Mouse (Mus musculus) retina, postnatal 7 days (tissue): ENCODE measurements around the gene Senp5.

Source experiments
- DNase-seq: peaks from one replicate; pipeline ENCODE4 v3.0.0-alpha.2; 2012; ENCODE audit warnings: low read depth, low spot score

Senp5 gene

DNA sequence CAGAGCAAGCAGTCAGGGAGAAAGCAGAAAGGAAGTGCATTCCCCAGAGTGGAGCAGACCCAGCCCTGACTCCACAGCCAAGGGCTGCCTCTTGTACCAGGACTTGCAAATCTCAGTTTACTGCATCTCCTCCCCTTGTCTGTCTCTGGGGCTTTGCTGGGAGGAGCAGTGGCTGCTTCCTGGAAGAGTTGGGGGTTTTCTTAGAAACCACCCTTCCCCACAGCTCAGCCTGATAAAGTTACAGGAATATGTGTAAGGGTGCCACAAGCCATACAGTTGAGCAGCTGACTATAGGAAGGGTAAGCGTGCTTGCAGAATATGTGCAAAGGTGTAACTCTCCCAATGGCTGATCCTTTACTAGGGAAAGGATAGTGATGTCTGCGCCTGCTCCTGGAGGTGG lies 62.5 kb downstream of the Senp5 start:
- no peak for DNase-seq

DNA sequence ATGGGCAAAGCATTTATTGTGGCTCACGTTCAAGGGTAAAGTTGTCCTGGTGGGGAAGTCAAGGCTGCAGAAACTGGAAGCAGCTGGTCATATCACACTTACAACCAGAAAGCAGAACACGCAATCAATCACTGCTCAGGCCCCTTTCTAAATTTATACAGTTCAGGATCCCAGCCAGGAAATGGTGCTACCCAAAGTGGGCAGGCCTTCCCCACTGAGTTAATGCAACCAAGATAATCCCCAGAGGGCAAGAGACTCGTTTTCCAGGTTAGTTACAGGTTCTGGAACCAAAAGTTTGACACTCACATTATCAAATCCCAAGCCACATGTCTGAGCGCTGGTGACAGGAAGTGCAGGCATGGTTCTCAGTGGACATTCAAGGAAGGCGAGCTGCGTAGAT lies 64.2 kb downstream of the Senp5 start:
- no peak for DNase-seq

DNA sequence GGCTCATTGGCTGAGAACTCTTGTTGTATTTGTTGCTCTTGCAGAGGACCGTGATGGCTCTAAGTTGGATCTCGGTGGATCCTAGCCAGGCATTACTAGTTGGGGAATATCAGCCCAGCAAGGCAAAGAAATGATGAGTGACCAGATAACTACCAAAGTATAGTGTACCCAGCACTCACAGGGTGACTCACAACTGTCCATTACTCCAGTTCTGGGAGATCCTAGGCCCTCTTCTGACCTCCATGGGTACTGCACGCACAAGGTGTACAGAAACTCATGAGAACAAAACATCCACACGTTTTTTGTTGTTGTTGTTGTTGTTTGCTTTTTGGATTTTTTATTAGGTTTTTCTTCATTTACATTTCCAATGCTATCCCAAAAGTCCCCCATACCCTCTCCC lies 66.5 kb downstream of the Senp5 start:
- no peak for DNase-seq

DNA sequence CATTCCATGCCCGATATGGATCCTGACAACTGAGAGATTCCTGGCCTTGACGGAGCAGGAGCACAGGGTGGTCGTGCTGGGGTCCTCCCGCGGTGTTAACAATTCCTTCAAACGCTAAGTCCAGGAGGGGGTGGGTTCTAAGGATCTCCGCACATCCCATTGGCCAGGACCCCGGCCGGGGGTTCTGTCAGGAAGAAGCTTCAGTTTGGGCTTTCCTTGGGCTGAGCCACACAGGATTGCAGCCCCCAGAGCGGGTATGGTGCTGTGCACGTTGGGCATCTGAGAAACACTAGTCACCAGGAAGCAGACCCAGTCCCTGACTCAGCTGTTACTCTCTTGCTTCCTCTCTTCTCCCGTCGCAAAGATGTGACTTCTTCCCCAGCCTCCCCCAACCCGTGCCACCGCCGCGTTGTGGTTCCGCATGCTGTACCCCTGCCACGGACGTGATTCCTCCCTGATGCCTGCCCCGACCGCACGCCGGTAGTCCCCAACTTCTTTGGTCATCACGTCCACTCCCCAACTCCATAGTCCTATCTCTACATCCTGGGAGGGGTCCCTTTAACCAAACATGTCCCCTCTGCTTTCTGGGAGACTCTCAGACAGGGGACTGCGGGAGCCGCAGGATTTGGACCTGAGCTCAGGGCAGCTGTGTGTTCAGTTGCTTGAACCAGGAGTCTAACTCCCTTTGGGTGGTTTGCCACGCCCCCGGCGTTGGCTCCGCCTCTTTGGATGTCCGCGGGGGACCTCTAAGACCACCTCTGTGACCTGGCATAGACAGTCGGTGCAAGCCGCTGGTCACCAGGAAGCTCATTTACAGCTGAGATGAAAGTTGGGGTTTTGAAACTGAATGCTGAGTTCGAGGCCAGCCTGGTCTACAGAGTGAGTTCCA lies 67.8 kb downstream of the Senp5 start:
- no peak for DNase-seq

DNA sequence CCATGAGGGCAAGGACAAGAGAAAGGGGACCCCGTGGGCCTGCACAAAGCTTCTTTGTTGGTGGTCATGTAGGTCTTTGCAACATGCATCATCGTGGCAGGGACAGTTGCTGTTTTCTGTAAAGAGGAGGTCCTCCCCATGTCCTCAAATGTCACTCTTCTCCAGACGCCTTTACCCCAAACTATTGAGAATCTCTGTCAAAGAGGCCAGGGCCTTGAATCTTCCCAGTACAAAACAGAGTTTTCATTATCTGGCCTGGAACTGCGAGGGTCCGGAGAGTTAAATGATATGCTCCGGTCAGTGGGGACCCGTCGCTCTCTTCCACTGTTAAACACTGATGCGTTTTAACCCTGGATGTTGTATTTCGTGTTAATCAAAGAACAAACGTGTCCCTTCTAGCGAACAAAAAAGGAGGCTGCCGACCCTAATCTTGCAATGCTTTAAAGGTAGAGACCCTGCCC lies 68.5 kb downstream of the Senp5 start:
- no peak for DNase-seq

DNA sequence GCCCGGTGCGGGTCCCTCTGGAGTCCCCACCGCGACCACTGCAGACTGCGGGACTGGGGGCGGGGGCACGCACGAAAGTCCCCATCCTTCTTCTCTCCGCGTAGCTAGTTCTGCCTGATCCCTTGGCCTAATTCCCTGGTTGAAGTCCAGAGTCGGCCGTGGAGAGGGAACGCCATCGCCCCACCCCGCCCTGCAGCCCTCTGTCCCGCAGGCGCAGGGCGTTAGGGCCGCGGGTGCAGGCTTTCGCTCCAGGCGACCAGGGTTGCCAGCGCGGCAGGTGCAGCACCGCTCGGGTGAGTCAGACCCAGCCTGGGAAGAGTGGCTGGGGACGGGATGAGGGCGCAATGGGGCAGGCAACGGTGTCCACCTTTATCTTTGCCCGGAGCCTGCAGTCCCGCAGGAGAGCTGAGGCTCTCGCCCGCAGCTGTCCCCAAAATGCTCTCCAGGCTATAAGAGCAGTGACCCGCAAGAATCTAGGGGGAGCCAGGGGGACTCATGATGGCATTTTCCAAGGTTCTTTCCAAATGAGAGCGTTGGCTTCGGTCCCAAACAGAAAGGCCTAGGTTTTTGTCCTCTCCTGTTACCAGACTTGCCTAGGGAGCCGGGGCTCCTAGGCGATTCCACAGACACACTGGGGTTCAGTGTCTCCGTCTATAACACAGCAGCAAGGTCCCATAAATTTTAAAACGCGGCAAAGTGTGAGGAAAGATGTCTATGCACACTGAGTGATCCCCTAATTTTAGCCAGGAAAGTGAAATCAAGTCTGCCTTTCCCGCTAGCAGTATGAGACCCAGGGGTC lies 69.1 kb downstream of the Senp5 start, which contains the start of gene Pigz:
Gene Pigz, plus strand, starts transcription at position 101 of the 799 bp plus-strand sequence.
- DNase-seq, result no peak

DNA sequence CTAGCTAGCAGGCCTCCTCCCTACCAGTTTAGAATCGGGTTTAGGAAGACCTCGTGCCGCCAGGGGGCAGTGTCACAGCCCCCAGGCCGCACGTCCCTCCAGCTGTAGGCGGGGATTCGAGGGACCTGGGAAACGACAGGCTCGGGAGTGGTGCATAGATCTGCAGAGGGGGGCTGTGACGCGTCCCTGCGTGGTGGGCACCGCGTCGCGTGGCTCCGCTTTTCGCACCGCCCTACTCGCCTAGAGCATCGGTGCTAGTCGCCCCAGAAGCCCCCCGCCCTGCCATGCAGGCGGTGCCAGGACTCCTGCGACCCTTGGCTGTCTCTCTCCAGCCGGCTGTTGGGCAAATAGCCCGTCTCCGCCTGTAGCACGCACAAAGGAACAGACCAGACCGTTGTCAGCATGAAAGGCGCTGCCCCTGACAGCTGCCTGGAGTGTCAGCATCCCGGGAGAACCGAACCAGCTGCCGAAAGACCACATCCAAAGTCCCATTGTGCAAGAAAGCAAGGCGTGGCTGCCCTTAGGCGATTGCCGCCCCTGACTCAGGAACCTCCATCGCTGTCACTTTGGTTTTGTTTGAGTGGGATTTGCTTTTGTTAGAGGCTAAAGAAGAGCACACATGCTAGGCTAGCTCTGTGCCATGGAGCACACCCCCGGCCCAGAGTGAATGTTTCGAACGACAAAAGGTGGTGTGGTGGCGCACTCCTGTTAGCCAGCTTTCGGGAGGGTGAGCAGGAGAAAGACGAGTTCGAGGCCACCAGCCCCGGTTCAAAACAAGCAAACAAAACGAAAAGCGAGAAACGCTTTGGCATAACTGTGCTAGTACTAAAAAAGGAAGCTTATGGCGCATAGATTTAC lies 70.0 kb downstream of the Senp5 start:
- peak; percentile 90 for DNase-seq

DNA sequence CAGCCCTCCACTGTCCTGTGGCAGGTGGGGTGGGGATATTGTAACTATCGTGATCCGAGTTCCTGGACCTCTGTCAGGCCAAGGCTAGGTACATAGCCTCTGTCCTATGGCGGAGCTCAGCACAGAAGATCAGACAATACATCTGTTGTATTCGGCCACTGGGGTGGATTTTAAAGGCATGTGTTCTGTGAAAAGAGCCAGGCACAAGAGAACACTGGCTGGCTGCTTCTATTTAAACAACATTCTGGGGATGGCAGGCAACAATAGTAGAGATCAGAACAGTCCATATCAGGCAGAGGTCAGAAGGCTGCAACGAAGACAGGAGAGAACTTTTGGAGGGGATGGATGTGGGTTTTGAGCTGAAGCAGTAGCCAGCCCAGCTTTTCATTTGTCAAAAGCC lies 70.8 kb downstream of the Senp5 start:
- no peak for DNase-seq

DNA sequence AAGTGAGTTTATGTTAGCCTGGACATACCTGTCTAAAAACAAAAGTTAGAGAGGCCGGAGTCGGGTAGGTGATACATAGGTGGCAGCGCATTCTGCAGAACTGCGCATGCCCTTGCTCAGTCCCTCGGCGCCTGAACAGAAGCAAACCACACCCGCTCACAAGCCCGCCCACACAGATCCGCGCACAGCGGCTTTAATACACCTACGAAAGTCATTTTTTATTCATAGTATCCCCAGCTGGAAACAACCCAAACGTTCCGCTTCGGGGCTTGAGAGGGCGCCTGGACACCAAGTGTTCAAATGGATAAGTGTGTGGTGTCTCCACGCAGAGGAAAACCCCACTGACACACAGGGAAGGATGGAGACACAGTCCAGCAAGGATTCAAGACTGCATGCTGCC lies 71.8 kb downstream of the Senp5 start:
- no peak for DNase-seq

DNA sequence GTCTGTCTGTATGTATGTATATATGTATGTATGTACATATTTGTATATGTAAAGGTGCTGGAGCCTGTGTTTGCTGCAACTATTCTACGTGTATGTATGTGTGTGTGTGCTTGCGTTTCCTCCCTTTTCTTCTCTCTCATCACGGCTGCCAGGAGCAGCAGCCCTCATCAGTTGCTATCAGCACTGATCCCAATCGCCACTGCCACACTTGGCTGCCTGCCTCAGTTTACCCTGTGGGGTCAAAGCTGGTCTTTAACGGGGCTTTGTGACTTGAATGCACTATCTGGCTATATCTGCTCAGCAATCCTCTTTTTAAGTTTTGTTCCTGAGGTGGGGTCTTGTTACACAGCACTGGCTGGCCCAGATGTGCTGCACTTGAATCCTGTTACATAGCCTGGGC lies 75.7 kb downstream of the Senp5 start:
- DNase-seq, result no peak

DNA sequence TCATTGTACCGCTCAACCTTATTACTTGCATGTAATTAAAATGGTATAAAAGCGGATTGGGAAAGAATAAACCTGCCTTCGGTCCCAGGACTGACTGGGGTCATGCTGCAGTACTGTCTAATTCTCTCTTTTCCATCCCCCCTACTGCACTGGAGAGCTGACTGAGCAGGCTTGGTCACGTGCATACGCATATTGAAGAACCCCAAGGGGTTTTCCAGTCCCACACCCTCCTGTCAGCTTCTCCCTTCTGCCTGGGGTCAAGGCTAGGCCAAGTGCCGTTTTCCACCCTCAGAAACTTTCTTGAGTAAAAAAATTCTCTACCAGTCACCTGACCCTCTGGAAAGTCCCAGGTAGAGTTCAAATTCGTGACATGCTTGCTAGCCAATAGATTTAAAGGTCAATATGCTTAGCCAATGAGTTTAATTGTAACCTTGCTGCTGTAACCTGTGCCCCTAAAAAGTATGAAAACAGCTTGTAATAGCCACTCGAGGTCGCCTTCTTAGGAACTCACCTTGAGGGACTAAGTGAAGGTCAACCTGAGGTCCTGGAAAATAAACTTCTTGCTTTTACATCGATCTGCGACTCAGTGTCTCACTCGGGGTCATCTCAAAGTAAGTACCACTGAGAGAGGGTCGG lies 76.4 kb downstream of the Senp5 start:
- no peak for DNase-seq

DNA sequence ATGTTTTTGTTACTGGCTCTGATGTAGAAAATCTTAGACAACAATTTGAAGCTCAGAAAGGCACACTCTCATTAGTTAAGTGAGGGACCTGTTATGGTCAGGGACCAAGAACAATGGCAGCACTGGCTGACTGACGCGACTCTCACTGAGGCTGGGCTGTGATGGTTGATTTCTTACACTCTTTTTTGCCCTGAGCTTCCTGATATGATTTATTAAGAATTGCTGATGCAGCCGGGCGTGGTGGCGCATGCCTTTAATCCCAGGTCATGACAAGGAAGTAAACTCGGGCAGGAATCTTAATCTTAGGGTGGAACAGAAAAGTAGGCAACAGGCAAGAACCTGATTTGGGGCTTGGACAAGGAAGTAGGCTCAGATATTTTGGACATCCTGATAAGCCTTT lies 77.0 kb downstream of the Senp5 start:
- no peak for DNase-seq

DNA sequence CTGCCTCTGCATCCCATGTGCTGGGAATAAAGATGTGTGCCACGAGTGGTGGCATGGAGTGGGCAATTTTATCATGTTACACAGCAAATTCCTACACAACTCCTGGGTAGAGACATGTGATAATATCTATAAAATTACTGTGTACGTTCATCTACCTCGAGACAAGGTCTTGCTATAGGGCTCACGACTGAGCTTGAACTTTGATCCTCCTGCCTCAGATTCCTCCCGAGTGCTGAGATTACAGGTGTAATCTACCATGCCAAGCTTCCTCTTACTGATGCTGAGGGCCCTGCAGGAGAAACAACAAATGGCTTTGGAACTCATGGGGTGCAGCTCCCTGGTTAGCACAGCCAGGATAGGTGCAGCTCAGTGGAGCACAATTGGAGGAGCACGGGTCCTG lies 78.7 kb downstream of the Senp5 start:
- no peak for DNase-seq

DNA sequence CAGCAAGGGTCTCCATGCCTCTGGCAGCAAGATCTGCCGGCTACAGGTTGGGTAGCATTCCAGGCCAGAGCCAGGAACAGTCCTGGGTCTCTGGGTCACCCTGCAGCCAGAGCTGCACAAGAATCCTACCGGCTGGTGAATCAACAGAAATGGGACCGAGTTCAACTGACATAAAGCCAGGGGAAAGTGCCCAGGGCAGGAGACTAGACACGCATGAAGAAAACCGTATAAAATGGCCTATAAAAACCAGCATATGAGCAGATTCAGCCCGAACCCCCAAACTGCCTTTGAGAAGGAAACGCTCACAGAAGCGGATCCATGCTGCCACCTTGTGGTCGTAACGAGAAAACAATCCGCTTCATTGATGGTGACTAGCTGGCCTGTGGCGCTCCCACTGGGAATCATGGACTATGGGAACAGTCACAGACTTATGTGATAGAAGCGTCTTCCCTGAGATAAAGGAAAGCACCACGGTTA lies 84.8 kb downstream of the Senp5 start:
- peak; percentile 85 for DNase-seq

DNA sequence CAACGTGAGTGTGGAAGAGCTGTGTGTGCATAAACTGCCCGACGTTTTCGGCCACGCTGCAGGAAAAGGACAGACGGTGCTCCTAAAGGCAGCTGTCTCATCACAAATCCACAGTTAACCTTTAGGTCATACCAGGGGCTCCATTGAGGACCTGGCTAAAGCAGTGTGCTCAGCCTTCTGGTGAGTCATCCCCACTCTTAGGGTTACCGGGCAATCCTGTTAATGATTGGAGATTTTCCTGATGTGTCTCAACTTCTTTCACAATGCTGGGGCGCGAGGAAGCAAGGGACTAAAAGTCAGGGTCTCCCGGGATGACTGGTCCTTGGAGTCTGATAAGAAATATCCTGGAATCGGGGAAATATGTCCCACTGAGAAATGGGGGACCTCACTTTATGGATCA lies 85.3 kb downstream of the Senp5 start:
- DNase-seq, result no peak

DNA sequence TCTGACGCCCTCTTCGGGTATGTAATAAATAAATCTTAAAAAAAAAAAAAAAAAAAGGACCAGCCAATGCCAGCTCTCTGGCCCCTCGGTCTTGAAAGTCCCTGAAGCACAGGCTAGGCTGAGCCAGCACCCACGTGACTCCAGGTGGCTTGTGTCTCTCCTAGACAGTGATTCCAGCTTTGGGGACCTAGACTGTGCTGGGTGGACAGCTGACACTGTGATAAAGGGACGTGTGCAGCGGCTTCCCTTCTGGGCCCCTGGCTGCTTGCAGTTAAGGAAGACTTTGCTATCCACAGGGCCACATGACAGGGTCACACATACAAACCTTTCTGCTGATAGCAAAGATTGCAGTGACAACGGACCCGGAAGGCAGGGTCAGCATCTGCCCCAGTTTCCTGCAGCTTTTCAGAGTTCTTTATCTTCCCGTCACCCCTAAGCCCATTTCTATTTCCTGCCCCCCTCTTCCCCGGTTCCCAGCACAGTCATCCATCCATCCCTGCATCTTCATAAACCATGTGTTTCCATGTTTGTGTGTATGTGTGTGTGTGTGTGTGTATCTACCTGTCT lies 92.7 kb downstream of the Senp5 start:
- no peak for DNase-seq
